Mouse (Mus musculus) limb, embryonic 15.5 days (tissue): ENCODE data around the gene Rnaset2a. TPM values are rescaled to one million over a fixed set of nuclear protein-coding genes. Genes with fewer than 3 reads are reported as not detected.
"Not testable (repeated sequence)": the region's sequence is repeated elsewhere in the genome, so short reads cannot be mapped to it uniquely, and the experiment has no call there.

Source experiments
- ATAC-seq: fragments of 200-750 bp; cut with Nextera tagmentation; 2 replicates; pipeline ENCODE4 v1.8.0; 2017; ENCODE audit warnings: low read depth, moderate TSS enrichment; ENCODE audit not compliant: insufficient number of reproducible peaks, low FRiP score, low TSS enrichment
- H3K27ac ChIP-seq: fragments of 300-500 bp; sonication (generic); 2 replicates; pipeline ENCODE4 v1.5.1; 2015; ENCODE audit warnings: moderate library complexity, mild to moderate bottlenecking, inconsistent platforms
- H3K27me3 ChIP-seq: fragments of 300-500 bp; sonication (generic); 2 replicates; pipeline ENCODE4 v1.6.1; 2015; ENCODE audit warnings: inconsistent platforms
- H3K36me3 ChIP-seq: fragments of 300-500 bp; sonication (generic); 2 replicates; pipeline ENCODE4 v1.6.1; 2015; ENCODE audit warnings: inconsistent platforms
- H3K4me1 ChIP-seq: fragments of 300-500 bp; sonication (generic); 2 replicates; pipeline ENCODE4 v1.6.1; 2015; ENCODE audit warnings: inconsistent platforms
- H3K4me2 ChIP-seq: fragments of 300-500 bp; sonication (generic); 2 replicates; pipeline ENCODE4 v1.6.1; 2015; ENCODE audit warnings: mild to moderate bottlenecking, inconsistent platforms
- H3K4me3 ChIP-seq: fragments of 300-500 bp; sonication (generic); 2 replicates; pipeline ENCODE4 v1.5.1; 2015; ENCODE audit warnings: mild to moderate bottlenecking, inconsistent platforms
- H3K9ac ChIP-seq: fragments of 300-500 bp; sonication (generic); 2 replicates; pipeline ENCODE4 v1.6.1; 2015; ENCODE audit warnings: inconsistent platforms
- H3K9me3 ChIP-seq: fragments of 300-500 bp; sonication (generic); 2 replicates; pipeline ENCODE4 v1.6.1; 2016; ENCODE audit warnings: inconsistent platforms
- WGBS: fragments of 180-500 bp; shearing (Covaris S2); methylation state at CpG from one replicate; pipeline ENCODE4 v1.1.7; 2015; 5-methylcytosine and 5-hydroxymethylcytosine counted together
- polyA plus RNA-seq: library from polyadenylated mRNA; unstranded; fragments of >200 nt; fragmentation: Nextera tagmentation; extraction: Ambion mirVana; gene quantifications from 2 replicates; pipeline ENCODE4 v1.2.1, GENCODE M21; 2015

Rnaset2a gene
- polyA plus RNA-seq, 1 experiment from 2014 or later: 25.5 TPM

DNA sequence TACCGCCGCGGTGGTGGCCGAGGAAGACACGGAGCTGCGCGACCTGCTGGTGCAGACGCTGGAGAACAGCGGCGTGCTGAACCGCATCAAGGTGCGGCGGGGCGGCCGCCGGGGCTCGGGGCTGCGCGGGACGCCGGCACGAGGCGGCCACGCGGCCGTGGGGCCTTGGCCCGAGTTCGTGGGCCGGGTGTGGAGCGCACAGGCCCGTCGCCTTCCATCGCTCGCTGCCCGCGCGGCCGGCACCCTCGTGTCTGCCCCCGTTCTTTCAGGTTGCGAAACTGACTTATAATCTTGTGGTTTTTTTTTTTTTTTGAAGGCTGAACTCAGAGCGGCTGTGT lies 17.7 kb upstream of the Rnaset2a start:
- Histone ChIP-seq H3K27ac (peak overlapping the region; percentile 47; the same call in 1 of the 2 replicates), H3K36me3 (peaks cover 13% of the 10 kb centered on the region), H3K9ac (peak overlapping the region; percentile 45; the same call in 1 of the 2 replicates), H3K4me2 (peak overlapping the region; percentile 35; the same call in 1 of the 2 replicates), H3K4me3 (peak overlapping the region; percentile 51)
- not testable (repeated sequence) for H3K4me1 ChIP-seq, H3K27me3 ChIP-seq, H3K9me3 ChIP-seq, ATAC-seq
- under 1% methylated on average over 37 of the region's 42 CpGs for WGBS

DNA sequence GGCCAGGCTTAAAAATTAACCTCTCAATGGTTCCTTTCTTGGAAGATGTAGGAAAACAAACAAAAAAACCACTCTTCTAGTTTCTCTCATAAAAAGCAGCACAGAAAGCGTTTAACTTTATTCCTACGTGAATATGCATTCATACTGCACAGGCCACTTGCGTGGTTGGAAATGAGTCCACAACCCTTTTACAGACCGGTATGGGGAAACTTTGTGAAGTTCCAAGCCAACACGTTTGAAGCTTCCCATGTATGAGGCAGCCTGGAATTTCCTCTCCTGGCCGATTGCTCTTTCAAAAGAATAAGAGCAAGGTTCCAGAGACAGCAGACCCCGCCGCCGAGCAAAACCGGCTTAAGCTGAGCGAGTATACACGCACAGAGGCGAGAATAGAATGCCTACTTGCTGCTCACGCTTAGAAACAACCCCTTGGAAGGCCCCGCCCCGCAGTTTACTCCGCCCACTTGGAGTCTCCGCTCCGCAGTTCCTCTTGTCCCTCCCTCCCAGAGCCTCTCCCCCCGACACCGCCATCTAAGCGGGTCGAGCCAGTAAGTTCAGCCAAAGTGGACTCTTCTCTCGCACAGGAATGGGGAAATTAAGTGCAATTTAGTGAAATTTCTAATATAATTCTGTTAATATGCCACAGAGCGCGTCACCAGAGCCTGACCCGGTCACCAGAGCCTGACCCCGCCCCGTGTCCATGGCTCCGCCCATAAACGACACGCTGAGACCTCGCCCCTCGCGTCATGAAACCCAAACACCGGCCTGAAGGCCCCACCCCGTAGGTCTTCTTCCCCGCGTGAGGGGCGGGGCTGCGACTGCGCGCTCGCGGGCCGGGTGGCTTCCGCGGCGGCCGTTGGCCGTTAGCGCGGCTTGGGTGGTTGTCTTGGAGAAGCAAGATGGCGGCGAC lies 17.1 kb upstream of the Rnaset2a start, which contains the start of gene Fgfr1op:
Gene Fgfr1op (plus strand): TSS at position 801 of the 907 bp plus-strand sequence.
- H3K4me1 ChIP-seq, H3K27me3 ChIP-seq, H3K36me3 ChIP-seq, H3K9me3 ChIP-seq: not testable (repeated sequence)
- H3K4me3 ChIP-seq: peak within 1 kb of the TSS; percentile 51
- H3K9ac ChIP-seq: peak within 1 kb of the TSS; percentile 45; the same call in 1 of the 2 replicates
- ATAC-seq: peak; percentile 98
- under 1% methylated on average over 18 of the region's 55 CpGs for WGBS
- peak within 1 kb of the TSS; percentile 35 for H3K4me2 ChIP-seq
- peak within 1 kb of the TSS; percentile 47; the same call in 1 of the 2 replicates for H3K27ac ChIP-seq

DNA sequence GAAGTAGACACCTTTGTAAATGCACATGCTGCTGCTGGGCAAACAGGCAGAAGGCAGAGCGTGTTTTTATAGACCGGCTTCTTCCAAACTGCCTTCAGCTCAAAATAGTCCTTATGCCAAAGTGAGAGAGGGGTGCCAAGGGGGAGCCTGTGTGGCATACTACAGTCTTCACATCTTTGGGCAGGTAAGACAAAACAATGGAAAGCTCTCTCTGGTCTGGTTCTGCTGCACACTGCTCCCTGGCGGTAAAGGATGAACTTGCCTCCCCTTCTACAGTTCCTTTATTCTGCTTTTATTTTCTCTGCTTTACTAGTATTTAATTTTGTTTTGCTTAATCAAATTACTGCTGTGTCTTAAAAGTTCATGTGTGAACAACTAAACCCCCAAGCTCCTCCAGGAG lies 13.1 kb upstream of the Rnaset2a start:
- not testable (repeated sequence) for ATAC-seq
- WGBS: 53% methylated on average over 3 of the region's 3 CpGs

DNA sequence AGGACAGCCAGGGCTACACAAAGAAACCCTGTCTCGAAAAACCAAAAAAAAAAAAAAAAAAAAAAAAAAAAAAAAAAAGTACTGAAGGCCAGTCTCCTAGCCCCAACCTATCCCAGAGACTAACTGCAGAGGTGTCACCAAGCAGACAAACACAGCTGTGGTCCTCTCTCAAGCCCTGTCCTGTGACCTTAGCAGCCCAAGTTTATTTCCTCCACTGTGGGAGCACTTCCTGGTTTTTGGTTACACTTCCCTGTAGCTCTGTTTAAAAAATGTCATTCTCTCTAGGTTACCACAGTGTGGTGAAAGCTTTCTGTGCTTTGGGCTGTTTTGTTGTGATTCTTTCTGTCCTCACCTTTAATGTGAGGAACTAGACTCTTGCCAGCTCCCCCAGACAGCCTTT lies 10.7 kb upstream of the Rnaset2a start:
- WGBS: no CpG with 5 or more reads among the region's 1 CpGs
- not testable (repeated sequence) for H3K4me3 ChIP-seq, H3K27ac ChIP-seq, H3K9me3 ChIP-seq, H3K4me1 ChIP-seq, H3K27me3 ChIP-seq, ATAC-seq, H3K4me2 ChIP-seq, H3K36me3 ChIP-seq, H3K9ac ChIP-seq

More for the DNA sequence above, 13.1 kb upstream of the Rnaset2a start:
- not testable (repeated sequence) for H3K4me2 ChIP-seq, H3K27ac ChIP-seq, H3K27me3 ChIP-seq, H3K4me3 ChIP-seq, H3K9me3 ChIP-seq, H3K4me1 ChIP-seq, H3K9ac ChIP-seq, H3K36me3 ChIP-seq

DNA sequence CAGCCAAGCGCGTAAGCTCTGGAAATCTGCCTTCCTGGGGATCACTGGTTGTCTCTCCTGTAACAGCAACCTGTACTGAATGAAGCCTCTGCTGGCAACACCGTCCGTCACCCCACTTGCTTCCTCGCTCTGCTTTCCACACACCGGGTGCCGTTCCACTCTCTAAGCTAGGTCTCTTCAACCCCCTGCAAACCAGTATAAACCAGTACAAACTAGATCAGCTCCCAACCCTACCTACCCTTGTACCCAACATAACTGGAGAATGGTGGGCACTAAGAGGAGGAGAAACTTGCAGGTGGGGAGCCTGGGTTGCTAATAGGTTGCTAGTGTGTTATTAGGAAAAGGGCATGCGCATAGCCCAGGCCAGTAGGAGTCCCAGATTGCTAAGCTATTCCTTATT lies 8.1 kb upstream of the Rnaset2a start:
- not testable (repeated sequence) for H3K27ac ChIP-seq, H3K9ac ChIP-seq, ATAC-seq, H3K9me3 ChIP-seq, H3K36me3 ChIP-seq, H3K27me3 ChIP-seq, H3K4me3 ChIP-seq, H3K4me2 ChIP-seq, H3K4me1 ChIP-seq
- 100% methylated on average over 1 of the region's 8 CpGs for WGBS

DNA sequence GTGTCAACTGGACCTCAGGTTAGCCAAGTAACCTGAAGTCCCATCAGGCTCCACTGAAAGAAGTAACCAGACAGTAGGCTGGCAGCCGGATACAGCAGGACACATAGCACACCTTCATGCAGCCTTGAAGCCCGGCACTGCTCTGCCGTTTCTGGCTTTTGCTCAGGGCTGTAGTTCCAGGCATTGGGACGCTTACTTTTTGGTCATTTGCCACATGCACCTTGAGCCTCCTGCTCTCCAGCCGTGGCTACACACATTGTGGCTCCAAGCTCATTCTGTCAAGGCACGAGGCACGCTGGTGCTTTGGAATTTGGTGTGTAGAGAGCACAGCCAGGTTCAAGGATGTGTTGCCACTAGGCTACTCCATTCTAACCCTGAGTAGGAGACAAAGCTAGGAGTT lies 7.1 kb upstream of the Rnaset2a start:
- H3K27me3 ChIP-seq, H3K9me3 ChIP-seq, H3K9ac ChIP-seq, ATAC-seq, H3K4me3 ChIP-seq, H3K4me1 ChIP-seq, H3K36me3 ChIP-seq, H3K27ac ChIP-seq, H3K4me2 ChIP-seq: not testable (repeated sequence)
- WGBS: 70% methylated on average over 7 of the region's 7 CpGs

DNA sequence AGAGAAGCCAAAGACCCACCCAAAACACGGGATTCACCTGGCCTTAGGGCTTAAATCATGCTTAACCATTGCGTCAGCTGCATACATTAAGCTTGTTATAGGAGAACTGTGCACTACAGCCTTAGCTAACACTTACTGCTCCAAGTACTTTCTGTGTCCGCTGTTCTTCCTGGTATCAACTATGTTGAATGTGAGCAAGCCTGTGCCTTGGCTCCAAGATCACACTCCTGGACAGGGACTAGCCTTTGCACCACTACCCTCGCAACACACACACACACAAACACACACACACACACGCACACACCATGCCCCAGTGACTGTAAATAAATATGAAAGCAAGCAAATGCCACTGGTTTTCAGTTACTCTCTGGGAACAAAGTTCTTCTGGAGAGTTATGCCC lies 966 bp downstream of the Rnaset2a start:
- Histone ChIP-seq H3K4me2 (peak overlapping the region; percentile 56), H3K4me3 (peak overlapping the region; percentile 52)
- not testable (repeated sequence) for H3K9me3 ChIP-seq, H3K27me3 ChIP-seq, ATAC-seq, H3K9ac ChIP-seq, H3K4me1 ChIP-seq, H3K36me3 ChIP-seq, H3K27ac ChIP-seq
- WGBS: 26% methylated on average over 5 of the region's 5 CpGs

DNA sequence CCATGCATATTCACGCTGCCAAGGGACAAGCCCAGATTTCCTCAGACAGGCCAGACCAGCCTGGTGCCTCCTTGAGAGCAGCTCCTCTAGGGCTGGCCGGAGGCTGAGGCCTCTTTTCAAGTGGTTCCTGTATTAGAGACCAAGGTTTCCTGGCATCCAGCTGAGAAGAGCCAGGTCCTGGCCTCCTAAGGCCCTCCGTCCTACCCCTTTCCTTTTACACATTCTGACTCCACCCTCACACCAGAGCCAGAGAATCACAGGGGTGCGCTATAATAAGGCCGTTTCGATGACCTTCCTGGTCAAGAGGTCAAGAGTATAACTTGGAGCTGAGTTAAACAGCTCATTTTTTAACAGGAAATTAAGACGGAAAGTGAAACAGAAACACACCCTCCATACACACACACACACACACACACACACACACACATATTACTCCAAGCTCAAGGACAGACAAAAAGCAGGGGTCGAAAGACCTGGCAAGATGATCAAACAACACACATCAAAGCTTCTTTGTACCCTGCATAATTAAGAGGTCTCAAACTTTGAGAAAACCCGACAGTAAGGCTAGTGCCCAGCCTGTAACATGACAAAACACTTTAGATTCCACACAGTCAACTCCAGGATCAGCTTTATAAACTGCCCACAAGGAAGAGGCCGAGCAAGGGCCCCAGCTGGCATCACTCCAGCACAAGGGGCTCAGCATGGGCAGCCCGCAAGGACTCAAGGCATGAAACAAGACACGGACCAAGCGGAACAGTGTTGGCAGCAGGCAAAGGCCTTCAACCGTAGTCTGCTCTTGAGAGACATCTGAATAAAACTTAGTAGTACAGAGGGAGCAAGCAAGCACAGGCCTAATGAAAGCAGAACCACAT lies 3.9 kb downstream of the Rnaset2a start:
- H3K9ac ChIP-seq, H3K27ac ChIP-seq, H3K4me3 ChIP-seq, ATAC-seq, H3K9me3 ChIP-seq, H3K36me3 ChIP-seq, H3K27me3 ChIP-seq, H3K4me2 ChIP-seq, H3K4me1 ChIP-seq: not testable (repeated sequence)
- WGBS: 26% methylated on average over 13 of the region's 14 CpGs

DNA sequence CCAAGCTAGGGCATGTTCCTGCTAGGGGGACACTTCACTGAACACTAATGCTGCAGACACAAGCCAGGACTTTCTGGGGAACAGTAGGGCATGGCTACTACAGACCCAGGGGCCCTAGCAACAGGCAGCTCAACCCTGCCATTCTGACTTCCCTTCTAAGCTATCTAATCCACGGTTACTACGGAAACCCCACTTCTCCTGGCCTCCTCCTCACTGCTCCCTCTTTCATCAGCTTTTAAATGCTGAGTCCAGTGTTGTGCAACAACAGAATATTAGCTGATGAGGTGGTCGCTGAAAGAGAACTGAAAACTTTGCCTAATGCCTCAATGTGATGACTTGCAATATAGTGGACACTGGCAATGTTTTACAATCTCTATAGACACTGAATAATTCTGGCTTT lies 7.7 kb downstream of the Rnaset2a start:
- WGBS: 90% methylated on average over 3 of the region's 3 CpGs

DNA sequence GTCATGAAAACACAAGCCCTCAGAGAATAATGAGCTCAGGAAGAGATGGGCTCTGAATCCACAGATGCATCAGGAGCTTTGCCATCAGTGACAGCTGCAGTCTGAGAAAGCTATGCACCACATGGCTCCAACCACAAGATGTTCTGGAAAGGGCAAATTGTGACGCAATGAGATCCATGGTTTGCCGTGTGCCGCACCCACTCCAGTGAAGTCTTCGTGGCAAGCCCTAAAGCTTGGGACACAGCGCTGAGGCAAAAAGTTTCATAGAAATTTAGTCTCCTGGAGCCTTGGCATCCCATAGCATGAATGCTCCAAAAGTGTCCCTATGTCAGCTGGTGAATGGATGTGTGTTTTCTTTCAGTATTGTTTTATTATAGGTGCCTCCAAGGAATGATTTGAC lies 9.8 kb downstream of the Rnaset2a start:
- ATAC-seq, H3K4me3 ChIP-seq, H3K9ac ChIP-seq, H3K27ac ChIP-seq, H3K27me3 ChIP-seq, H3K36me3 ChIP-seq, H3K4me2 ChIP-seq, H3K4me1 ChIP-seq, H3K9me3 ChIP-seq: not testable (repeated sequence)
- 84% methylated on average over 5 of the region's 5 CpGs for WGBS

More for the DNA sequence above, 7.7 kb downstream of the Rnaset2a start:
- not testable (repeated sequence) for H3K9me3 ChIP-seq, H3K27me3 ChIP-seq, H3K27ac ChIP-seq, H3K36me3 ChIP-seq, H3K9ac ChIP-seq, H3K4me3 ChIP-seq, ATAC-seq, H3K4me2 ChIP-seq, H3K4me1 ChIP-seq

DNA sequence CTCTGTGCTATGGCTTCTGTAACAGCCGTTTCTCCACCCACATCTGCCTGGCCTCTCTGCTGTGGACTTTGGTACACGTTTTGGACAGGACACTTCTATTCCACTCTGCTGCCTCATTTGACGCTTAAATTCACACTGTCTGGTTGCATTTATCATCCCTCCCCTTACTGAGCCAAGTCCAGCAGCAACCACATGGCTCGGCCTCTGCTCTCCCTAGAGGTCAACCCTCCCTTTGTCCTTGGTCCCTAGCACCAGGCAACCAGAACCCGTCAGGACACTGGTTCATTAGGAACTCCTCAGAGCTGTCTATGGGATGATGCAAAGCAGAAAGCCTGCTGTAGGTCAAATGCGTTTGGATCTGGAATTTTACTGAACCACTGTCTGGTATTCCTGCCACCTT lies 17.0 kb downstream of the Rnaset2a start:
- H3K4me2 ChIP-seq, H3K4me1 ChIP-seq, H3K36me3 ChIP-seq, H3K4me3 ChIP-seq, ATAC-seq, H3K27me3 ChIP-seq, H3K27ac ChIP-seq, H3K9me3 ChIP-seq, H3K9ac ChIP-seq: not testable (repeated sequence)
- WGBS: no CpG with 5 or more reads among the region's 6 CpGs

DNA sequence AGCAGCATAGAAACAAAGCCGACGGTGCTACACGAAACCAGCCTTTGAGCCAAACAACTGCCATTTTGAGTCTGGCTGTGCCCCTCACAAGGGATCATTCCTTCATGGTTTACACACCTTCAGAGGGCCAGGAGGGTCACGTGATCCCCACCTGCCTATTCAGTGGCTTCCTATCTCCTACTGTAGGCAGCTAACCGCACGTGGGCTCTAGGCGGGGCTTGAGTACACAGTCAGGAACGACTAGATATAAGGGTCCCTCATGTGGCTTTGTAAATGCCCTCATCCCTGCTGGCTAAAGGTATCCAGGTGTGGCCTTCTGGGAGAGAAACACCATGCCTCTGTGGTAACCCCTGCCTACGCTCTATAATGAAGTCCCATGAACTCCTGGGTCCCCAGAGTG lies 18.3 kb downstream of the Rnaset2a start:
- WGBS: 87% methylated on average over 9 of the region's 9 CpGs
- not testable (repeated sequence) for H3K36me3 ChIP-seq, H3K27me3 ChIP-seq, H3K9me3 ChIP-seq, H3K27ac ChIP-seq, H3K4me3 ChIP-seq, H3K9ac ChIP-seq, ATAC-seq, H3K4me1 ChIP-seq, H3K4me2 ChIP-seq
